Mouse (Mus musculus) thymus, postnatal 14 days (tissue): Measurements from ENCODE around the gene Grap.
"Not testable (repeated sequence)": the region's sequence is repeated elsewhere in the genome, so short reads cannot be mapped to it uniquely, and the experiment has no call there.

Experiments used
- DNase-seq: peaks from one replicate; pipeline ENCODE4 v3.0.0; 2021

Gene Grap

DNA sequence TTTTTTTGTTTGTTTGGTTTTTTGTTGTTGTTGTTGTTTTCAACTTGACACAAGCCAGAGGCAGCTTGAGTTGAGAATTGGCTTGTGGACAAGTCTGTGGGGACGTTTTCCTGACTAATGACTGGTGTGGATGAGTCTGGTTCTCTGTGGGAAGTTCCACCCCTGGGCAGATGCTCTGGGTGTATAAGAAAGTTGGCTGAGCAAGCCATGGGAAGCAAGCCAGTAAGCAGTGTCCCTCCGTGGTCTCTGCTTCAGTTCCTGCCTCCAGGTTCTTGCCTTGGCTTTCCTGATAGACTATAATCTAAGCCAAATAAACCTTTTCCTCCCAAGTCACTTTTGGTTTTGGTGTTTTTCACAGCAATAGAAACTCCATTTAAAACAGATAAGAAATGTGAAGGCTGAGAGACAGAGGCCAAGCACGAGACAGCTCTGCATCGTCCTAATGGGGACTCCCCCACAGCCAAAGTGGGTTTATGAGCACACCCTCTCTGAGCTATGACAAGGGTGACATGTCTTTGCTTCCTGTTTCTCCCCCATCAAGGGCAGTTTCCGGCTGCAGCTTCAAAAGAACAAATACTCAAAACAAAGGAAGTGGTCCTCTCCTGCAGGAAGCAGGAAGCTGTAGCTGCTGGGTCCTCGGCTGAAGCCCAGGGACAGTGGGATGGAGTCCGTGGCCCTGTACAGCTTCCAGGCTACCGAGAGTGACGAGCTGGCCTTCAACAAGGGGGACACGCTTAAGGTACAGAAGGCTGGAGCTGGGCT, at the start of gene Grap:
Gene Grap (plus strand): TSS at position 580 of the 762 bp plus-strand sequence.
- peak; percentile 80 for DNase-seq

DNA sequence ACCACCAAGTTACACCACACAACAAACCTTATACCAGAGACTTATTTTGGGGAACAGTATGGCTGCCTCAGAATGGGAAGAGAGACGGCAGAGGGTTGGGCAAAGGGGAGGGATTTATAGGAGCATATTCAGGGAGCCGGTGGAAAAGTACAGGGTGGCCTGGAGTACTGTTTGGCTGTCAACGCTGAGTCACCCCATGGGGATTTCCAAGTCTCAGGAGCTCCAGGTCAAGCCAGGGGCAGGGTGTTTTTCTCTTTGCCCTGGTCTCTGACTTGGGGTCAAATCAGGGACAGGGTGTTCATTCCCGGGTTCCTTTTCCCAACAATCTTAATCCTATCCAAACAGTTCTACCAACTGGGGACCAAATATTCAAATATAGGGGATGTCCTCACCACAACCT, 45.0 kb upstream of the Grap start:
- DNase-seq: no peak

DNA sequence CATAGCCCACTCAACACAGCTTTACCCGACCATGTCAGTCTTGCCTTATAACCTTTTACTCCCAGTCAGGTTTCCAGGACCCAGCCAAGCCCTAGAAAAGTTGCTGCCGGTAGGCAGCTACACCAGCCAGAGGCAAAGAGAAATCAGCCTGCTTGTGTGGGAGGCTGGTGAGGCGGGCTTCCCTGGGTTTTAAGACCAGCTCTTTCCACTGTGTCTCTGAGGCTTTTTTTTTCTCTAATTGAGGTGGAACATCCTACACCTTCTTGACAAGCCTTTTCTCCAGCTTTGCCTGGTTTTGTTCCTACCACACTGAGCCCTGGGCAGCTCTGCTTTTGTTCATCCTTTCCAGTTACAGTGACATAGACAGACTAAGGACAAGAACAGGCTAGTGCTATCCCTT, 41.9 kb upstream of the Grap start:
- DNase-seq: no peak

DNA sequence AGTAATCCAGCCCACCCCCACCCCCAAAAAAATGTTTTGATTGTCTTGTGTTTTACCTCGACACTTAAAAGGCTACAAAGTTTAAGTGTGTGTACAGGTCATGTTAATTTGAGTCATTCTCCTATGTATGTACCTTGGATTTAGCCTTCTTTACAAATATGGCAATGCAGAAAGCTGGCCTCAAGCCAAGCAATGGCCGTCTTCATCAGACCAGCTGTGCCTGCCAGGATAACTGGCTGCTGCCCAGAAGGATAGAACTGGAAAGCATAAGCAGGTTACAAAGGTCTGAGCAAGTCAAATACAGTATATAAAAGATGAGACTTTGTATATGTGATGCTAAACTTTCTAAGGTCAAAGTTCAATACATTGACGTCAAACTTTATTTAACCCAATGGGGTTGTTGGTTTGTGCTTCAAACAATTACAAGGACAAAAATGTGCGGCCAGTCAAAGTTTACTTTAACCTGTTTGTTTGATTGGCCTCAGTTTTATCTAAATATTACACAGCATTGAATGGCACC, 40.9 kb upstream of the Grap start:
- no peak for DNase-seq

DNA sequence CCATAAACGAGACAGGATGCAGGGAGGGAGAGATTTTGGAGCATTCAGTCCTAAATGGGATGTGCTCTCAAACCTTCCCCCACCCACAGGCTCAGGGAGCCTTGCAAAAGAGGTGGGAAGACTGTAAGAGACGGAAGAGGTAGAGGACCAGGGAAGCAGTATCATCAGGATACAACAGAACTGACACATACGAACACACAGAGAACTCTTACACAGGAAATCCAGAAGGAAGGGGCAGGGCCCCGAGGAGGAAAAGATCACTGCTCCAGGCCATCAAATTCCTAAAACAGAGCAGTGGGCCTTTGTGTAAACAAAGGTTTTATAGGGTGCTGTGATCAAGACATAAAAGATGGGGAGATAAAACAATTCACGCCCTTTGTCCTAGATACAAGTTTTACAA, 38.7 kb upstream of the Grap start:
- no peak for DNase-seq

DNA sequence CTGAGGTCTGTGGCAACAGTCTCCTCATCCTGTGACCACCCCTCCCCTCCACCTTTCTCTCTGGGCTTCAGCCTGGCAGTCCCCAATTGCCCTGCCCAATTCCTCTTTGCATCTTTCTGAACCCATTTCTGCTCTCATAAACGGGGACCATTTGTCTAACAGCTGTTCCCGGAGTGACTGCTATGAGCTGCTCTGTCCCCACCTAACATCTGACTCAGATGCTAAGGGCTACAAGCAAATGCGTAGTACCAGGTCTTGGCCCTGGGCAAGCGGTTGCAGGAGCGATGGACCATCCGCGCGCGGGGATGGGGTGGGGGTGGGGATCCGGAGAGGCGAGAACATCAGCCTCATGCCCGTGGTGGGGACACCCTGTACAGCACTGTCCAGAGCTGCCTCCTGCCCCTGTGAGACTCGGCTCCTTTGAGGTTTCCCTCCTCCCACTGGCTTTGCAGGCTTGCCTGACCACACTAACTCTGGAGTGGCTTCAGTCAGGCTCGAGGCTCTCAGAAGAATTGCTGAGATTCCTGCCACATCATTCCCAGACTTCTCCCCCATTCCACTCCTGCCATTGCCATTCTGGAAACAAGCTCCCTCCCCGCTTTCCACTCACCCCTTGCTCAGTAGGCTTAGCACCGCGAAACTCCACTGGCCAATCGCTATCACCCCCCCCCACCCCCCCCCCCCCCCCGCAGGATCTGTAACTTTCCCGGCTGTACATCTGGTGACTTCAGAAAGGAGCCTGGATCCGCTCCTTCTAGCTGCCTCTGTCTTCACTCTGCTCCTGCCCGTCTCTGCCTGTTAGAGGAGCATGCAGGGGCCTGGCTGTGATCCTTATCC, 37.2 kb upstream of the Grap start:
- DNase-seq: no peak

DNA sequence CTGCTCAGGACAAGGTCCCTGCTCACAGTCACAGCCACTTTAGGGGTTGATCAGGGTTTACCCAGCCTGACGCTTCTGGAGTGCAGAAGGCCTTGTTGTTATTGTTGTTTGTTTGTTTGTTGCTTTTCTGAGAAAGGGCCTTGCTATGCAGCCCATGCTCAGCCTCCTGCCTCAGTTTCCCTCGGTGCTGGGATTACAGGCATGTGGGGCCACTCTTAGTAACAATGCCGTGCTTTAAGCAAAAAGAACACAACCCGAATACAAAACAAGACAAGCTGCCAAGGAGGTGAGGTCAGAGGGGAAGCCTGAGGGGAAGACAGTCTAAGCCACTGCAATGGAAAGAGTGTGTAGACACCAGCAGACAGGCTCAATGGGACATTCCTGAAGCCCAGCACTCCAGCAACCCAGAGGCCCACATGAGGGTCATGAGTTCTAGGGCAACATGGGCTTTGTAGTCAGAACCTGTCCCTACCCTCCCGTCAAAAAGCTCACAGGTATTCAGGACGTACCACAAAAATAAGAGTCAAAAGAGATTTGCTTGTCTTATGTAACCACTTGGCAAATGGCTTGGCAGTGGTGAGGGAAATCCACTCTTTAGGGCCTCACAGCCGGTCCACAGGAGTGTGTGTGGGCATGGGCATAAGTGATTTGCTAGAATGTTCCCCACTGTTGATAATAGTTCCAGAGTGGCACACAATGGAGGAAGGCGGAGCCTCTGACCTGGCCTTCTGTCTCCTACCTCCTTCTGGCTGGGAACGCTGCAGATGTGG, 36.4 kb upstream of the Grap start:
- no peak for DNase-seq

DNA sequence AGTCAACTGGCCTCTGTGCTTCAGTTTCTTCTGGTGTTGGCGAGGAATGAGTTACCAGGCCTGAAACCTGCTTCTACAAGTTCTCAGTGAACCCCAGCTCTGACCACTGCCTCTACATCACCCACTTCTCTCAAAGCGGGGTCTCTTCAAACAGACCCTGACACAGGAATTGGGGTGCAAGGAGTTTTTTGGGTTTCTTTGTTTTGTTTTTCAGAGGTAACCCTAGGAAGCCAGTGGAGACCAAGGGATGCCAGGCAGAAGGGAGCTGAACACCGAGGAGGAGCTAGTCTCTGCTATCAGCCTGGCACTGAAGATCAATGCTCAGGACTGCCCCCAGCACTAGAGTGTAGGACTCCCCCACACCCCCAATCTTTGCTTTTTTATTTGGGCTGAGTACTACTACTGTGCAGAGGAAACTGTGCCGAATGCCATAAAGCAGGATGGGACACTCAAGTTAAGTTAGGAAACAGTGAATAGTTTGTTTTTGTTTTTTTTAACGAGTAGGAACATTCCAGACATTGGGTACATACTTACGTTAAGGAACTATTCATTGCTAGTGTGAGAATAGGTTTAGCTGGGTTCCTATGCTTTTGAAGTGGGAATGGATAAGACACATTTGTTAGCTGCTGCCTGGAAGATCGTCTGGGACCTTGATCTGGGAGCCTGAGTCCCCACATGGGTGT, 35.6 kb upstream of the Grap start:
- no peak for DNase-seq

DNA sequence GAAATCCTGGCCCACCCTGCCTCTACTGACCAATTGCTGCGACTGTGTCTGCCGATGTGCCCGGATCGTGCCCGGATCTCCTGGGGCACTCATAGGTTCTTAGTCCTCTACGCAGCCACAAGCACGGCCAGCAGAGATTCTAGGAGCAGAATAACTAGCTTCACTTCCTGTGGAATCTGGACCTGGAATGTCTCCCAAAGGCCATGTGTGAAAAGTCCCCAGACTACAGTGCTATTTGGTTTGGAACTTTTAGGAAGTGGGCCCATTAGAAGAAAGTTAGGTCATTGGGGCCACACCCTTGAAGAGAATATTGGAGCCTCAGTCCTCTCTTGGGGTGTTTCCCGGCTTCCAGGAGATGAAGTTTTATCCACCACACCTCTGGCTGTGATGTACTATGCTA, 34.9 kb upstream of the Grap start:
- no peak for DNase-seq

DNA sequence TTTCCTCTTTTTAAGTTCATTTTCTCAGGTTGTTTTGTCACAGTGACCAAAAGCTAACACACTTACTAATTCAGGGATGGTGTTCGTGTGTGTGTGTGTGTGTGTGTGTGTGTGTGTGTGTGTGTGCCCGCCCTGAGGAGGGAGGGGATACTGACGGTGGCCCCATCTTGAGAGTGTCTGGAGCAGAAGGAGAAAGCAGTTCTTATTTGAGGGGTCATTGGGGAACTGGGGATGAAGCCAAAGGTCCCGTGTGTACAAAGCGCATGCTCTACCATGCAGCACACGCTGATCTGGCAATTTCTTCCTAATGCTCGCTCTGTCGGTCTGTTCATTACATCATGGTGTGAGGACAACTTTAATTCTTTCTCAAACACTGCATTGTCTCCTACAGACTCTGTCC, 34.5 kb upstream of the Grap start:
- no peak for DNase-seq

DNA sequence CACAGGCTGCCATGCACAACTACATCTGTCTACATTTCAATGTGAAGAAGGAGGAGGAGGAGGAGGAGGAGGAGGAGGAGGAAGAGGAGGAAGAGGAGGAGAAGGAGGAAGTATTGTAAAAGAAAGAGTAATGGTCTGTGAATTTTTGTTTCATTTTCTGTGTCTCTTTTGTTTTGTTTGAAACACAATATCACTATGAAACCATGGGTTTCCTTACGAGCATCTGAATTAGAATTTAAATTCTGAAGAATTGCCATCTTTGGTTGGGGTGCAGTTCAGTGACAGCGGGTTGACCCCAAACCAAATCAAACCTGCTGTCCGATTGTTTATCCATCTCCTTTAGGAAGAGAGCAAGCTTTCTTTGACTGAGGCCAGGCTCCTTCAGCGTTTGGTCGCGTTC, 33.7 kb upstream of the Grap start:
- no peak for DNase-seq

DNA sequence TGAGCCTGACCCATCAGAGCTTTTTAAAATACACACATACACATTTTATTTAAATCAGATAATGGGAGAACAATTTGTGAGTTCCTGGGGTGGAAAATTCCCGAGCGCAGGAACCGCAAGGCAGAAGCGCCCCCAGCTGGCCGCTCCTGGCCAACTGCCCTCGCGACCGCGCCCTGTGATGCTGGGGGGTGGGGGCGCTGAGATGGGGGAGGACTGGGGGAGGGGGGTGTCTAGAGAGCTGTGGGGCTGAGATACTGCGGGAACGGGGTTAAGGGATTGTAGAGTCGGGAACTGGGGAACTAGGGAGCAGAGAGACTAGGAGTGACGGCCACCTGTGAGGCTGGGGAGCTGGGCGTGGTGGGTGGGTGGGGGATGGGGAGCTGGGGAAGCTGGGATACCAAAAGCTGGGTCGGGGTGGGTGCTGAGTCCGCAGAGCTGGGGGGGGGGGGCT, 33.2 kb upstream of the Grap start:
- no peak for DNase-seq

DNA sequence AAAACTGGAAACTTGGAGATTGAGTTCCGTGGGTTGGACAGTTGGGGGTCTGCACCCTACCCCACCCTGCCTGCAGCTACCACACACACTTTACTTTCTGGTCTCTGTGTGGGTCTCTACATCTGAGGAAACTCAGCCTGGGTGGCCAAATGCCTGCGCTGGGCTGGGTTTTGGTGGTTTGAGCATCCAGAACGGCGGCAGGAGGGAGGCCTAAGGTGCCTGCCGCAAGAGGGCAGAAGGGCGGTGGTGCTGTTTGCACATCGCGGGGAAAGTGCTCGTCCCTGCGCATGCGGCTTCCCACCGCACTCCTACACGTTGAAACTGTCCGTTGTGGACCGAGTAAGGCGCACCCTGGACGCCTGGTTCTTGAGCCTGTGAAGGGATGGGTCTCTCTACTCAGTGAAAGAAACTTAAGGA, 32.8 kb upstream of the Grap start:
- peak; percentile 64 for DNase-seq

DNA sequence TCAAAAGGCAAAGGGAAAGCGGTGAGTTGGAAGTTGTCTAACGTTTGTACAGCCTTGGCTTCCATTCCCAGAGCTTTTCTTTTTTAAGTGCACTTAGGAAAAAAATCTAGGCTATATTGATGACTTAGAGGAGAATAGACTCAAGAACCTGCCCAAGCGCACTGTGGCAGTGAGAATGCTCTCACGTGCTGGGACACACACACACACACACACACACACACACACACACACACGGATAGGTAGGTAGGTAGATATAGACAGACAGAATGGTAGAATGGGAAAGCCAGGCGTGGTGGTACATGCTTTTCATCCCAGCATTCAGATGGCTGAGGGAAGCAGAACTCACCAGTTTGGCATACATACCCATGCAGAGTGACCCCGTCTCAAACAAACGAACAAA, 32.3 kb upstream of the Grap start:
- no peak for DNase-seq

DNA sequence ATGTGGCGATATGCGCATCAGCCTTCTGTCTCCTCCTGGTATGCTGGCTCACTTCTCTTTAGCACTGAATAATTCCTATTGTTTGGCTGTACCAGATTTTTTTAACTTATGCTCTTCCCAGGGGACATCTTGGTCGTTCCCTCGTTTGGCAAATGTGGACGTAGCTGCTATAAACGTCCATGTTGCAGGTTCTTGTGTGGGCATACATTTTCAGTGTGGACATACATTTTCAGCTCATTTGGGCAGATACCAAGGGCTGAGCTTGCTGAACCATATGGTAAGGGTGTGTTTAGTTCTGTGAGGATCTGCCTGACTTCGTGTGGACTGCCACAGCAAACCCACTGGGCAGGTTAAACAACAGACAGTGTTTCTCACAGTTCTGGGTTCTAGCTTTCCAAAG, 27.9 kb upstream of the Grap start:
- DNase-seq: no peak

DNA sequence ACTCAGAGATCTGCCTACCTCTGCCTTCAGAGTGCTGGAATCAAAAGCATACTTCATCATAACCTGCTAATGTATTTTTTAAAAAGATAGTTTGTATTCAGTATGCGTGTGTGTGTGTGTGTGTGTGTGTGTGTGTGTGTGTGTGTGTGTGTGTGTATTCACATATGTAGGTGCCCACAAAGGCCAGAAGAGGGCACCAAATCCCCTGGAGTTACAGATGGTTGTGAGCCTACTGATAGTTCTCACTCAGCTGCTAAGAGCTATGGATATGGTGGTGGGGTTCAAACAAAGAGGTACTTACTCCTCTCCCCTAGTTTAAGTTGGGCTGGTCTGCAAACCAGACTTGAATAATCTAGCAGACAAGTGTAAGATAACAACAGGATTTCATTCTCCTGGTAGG, 26.6 kb upstream of the Grap start:
- DNase-seq: no peak

DNA sequence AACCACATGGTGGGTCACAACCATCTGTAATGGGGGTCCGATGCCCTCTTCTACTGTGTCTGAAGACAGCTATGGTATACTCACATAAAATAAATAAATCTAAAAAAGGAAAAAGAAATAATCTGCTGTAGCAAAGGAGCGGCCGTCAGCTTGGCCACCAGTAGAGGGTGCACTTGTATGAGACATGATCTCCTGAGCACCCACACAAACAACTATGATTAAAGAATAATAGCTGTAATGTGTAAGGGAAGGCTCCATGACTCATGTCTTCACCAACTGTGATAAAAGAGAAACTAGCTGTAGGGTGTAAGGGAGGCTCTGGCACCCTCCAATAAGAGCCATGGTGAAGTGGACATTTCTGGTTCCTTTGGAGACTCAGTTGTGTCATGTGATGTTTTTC, 23.4 kb upstream of the Grap start:
- peak; percentile 61 for DNase-seq

DNA sequence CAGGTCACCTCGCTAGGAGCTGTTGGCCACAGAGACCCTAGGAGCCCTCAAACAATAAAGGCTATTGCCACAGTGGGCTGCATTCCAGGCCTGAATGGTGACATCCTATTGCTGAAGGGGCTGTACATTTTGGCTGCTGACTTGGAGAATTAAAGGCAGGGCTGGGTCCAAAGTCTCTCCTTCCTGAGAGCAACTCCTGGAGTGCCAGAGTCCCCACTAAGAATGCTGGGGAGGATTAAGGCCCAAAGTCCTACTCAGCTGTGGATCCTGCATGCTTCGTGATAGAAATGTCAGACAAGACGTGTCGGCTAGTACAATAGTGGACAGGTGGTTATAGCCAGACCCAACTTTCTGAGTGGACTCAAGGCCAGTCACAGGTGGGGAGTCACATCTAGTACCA, 16.8 kb upstream of the Grap start:
- not testable (repeated sequence) for DNase-seq

DNA sequence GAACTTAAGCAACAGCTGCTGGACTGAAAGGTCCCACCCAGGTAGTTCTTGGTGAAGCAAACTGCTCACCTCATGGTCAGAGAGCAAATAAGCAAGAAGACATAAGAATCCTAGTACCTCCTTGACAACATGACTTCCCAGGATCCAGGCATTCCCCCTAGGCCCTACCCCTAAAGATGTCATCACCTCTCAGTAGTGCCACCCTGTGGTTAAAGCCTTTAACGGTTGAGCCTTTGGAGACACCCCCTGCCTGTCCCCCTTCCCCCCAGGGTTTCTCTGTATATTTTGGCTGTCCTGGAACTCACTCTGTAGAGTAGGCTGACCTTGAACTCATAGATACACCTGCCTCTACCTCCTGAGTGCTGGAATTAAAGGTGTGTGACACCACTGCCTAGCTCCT, 15.7 kb upstream of the Grap start:
- DNase-seq: no peak

DNA sequence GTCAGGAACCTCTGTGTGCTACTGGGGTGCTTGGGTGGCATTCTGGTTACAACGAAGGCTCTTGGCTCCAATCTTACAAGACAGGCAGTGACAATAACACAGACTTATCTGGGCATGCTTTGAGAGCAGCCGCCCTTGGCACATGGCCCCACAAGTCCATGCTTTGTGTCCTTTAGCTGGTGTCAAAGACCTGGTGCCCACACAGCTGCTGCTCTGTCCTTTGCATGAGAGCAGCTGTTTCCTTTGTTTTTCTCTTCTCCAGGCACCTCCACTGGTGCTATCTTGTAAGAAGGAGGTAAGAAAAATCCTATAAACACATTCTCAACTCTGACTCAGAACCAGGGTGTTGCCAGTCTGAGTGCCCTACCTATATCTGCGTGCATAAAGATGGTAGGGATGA, 15.2 kb upstream of the Grap start:
- DNase-seq: no peak

DNA sequence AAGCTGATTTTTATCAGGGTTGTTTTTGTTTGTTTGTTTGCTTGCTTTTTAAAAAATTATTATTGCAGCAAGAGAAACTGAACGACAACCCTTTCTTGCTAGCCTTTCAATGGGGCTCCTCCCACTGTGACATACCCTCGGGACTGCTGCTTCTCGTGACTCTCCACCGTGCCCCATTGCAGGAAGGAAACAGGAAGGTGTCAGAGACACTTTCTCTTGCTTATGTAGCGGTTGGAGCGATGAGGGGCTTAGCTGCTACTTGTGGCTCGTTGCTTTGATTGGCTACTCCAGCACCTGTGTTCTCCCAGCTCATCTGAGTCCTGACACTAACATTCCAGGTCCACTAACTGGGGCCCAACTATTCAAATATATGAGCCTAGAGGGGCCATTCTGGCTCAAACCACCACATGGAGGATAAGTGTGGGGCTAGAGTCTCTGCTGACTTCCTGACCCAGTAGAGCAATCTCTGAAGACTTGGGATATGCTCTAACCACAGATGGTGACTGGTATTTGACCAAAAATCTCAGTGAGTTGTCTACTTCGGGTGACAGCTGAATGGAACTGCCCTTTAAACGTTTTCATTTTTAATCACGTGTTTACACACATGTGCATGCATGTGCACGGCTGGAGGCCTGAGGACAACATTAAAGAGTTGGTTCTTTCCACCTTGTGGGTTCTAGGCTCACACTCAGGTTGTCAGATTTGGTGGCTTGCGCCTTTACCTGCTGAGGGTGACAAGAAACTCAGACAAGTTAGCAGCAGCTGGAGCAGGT, 14.1 kb upstream of the Grap start:
- DNase-seq: peak; percentile 61

DNA sequence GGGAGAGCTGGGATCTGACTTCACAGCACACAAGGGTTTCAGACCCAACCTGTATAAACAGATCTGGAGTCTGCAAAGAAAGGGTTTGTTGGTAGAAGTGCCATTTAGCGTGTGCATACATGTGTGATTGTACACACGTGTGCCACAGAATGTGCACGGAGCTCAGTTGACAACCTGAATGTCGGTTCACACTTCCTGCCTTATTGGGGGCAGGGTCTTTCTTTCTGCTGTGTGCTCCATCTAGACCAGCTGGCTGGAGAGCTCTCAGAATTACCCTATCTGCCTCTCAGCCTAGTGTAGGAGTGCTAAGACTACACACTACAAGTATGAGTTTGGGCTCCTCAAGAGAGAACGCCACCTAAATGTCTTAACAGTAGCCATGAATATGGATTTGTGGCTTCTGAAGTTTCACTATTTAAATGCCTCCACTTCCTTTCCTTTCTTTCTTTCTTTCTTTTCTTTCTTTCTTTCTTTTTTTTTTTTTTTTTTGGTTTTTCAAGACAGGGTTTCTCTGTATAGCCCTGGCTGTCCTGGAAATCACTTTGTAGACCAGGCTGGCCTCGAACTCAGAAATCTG, 13.4 kb upstream of the Grap start:
- DNase-seq: no peak
